Mouse (Mus musculus): ENCODE data around the gene 2610318N02Rik.
"Not testable (repeated sequence)": the region's sequence is repeated elsewhere in the genome, so short reads cannot be mapped to it uniquely, and the experiment has no call there.

- TF ChIP-seq TAL1 (conservative IDR thresholded peaks at IDR 0.05; ENCODE audit: low read depth, low read length); CTCF (IDR thresholded peaks at IDR 0.05; ENCODE audit: low read depth, low read length); GATA1 (IDR thresholded peaks at IDR 0.05; ENCODE audit: borderline replicate concordance, low read length); POLR2AphosphoS5 (IDR thresholded peaks at IDR 0.05; ENCODE audit: insufficient replicate concordance, low read depth, low read length); GATA2 (IDR thresholded peaks at IDR 0.05; ENCODE audit: borderline replicate concordance, low read depth, low read length): not testable (repeated sequence)
Observed at GRCm38 (mm10) chr16:17165478-17165877, 40.5 kb upstream of the 2610318N02Rik start.
